Mouse (Mus musculus): ENCODE data around the gene Ssxb3.
"Not testable (repeated sequence)": the region's sequence is repeated elsewhere in the genome, so short reads cannot be mapped to it uniquely, and the experiment has no call there.

Ssxb3 gene

GRCm38 (mm10) chrX:8591716-8592115, at the start of gene Ssxb3:
Gene Ssxb3, minus strand, starts transcription at chrX:8591816.
- DNase-seq: not testable (repeated sequence)

DNA sequence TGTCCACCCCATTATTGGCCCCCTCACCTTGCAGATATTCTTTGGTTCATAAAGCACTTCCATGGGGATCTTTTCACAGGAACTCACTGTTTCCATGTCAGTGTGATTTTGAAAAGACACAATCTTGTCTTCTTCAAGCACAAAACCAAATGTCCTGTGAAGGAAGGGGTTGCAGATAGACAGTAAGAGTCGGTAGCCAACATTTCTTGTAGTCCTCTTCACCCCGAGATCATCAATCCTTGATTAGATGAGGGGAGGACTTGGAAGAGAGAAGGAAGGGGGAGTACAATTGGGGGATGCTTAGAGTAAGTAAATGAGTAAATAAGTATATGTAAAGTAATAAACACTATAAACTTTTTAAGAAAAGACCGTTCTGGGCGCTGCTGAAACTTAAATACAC, 43.5 kb downstream of the Ssxb3 start, which contains the start of gene Ssxb6:
Gene Ssxb6, minus strand, starts transcription at position 101 of the 400 bp plus-strand sequence.
- not testable (repeated sequence) for DNase-seq
